ENCODE assay signal across 18 mouse cellular contexts in genomic region chr3:133624079-133624875, GRCm38 (mm10).
A peak's percentile ranks its signal among the peaks of the same experiment; 100 is the strongest.
DNase-seq lines count a peak whose midpoint lies in the region; ATAC-seq and TF ChIP-seq lines count a peak whose summit lies in the region.
"Had no signal": no experiment of that assay in that cellular context is flagged by ENCODE, and none has a peak within 500 bp of the region (broad histone marks: within the 10 kb centered on the region; RNA-seq: fewer than 3 reads in every experiment).

No protein-coding gene starts in this region.

- peak; percentile 68; the same call in 1 of the 2 replicates for ATAC-seq in stomach, embryonic 15.5 days (ENCODE audit: insufficient read depth, low FRiP score, low read depth)
- no peak for ATAC-seq in stomach, postnatal 0 days (ENCODE audit: low FRiP score, low TSS enrichment)
- ATAC-seq in liver, embryonic 11.5 days (replicated peaks; ENCODE audit: low FRiP score) = peak; percentile 83
- peak; percentile 72 for ATAC-seq in liver, postnatal 0 days
- no peak for ATAC-seq in forebrain, embryonic 12.5 days (ENCODE audit: low FRiP score)
- no peak for ATAC-seq in lung, postnatal 0 days

- 48% methylated on average over 3 of the region's 3 CpGs for WGBS in stomach, embryonic 15.5 days
- 59% methylated on average over 3 of the region's 3 CpGs for WGBS in stomach, postnatal 0 days
- WGBS in liver, embryonic 11.5 days = 30% methylated on average over 3 of the region's 3 CpGs
- WGBS in liver, postnatal 0 days (ENCODE audit: insufficient replicate concordance) = 46% methylated on average over 3 of the region's 3 CpGs
- 81% methylated on average over 3 of the region's 3 CpGs for WGBS in forebrain, embryonic 12.5 days
- 61% methylated on average over 3 of the region's 3 CpGs for WGBS in lung, postnatal 0 days

- no peak overlapping the region for H3K4me3 ChIP-seq in stomach, embryonic 15.5 days (replicated peaks)
- H3K4me3 ChIP-seq in stomach, postnatal 0 days (ENCODE audit: low read depth, low read length) = no peak overlapping the region
- H3K4me3 ChIP-seq in liver, embryonic 11.5 days (ENCODE audit: low read depth, low read length) = no peak overlapping the region
- H3K4me3 ChIP-seq in liver, postnatal 0 days (ENCODE audit: low read depth, low read length) = no peak overlapping the region
- H3K4me3 ChIP-seq in forebrain, embryonic 12.5 days (replicated peaks) = no peak overlapping the region
- no peak overlapping the region for H3K4me3 ChIP-seq in lung, postnatal 0 days (ENCODE audit: low read depth, low read length)
- H3K4me3 ChIP-seq: forebrain, embryonic 10.5 days; hindbrain, embryonic 15.5 days; kidney, embryonic 15.5 days; limb, embryonic 13.5 days; midbrain, embryonic 12.5 days had no signal

- H3K27me3 ChIP-seq in stomach, embryonic 15.5 days (replicated peaks) = no peaks in the 10 kb centered on the region
- no peaks in the 10 kb centered on the region for H3K27me3 ChIP-seq in stomach, postnatal 0 days (ENCODE audit: control insufficient read depth, insufficient read depth, low read length)
- H3K27me3 ChIP-seq in liver, embryonic 11.5 days (replicated peaks; ENCODE audit: control insufficient read depth, insufficient read depth, low read length) = no peaks in the 10 kb centered on the region
- no peaks in the 10 kb centered on the region for H3K27me3 ChIP-seq in liver, postnatal 0 days (ENCODE audit: insufficient read depth, low read length)
- no peaks in the 10 kb centered on the region for H3K27me3 ChIP-seq in forebrain, embryonic 12.5 days
- H3K27me3 ChIP-seq in lung, postnatal 0 days (replicated peaks; ENCODE audit: insufficient read depth, low read length) = no peaks in the 10 kb centered on the region
- H3K27me3 ChIP-seq: hindbrain, embryonic 15.5 days; kidney, embryonic 15.5 days; limb, embryonic 13.5 days; midbrain, embryonic 12.5 days had no signal

- no peaks in the 10 kb centered on the region for H3K4me1 ChIP-seq in stomach, embryonic 15.5 days
- no peaks in the 10 kb centered on the region for H3K4me1 ChIP-seq in stomach, postnatal 0 days (replicated peaks; ENCODE audit: control insufficient read depth, insufficient read depth)
- peaks cover 21% of the 10 kb centered on the region for H3K4me1 ChIP-seq in liver, embryonic 11.5 days (replicated peaks; ENCODE audit: control insufficient read depth, insufficient read depth, low read length)
- H3K4me1 ChIP-seq in liver, postnatal 0 days (ENCODE audit: insufficient read depth) = peaks cover 12% of the 10 kb centered on the region; the same call in 1 of the 2 replicates
- H3K4me1 ChIP-seq in forebrain, embryonic 12.5 days = no peaks in the 10 kb centered on the region
- H3K4me1 ChIP-seq in lung, postnatal 0 days (ENCODE audit: insufficient read depth, low read depth, low read length) = no peaks in the 10 kb centered on the region
- H3K4me1 ChIP-seq: forebrain, embryonic 10.5 days; hindbrain, embryonic 15.5 days; kidney, embryonic 15.5 days; limb, embryonic 13.5 days; midbrain, embryonic 12.5 days had no signal

- H3K9me3 ChIP-seq in stomach, embryonic 15.5 days = no peaks in the 10 kb centered on the region
- no peaks in the 10 kb centered on the region for H3K9me3 ChIP-seq in stomach, postnatal 0 days (ENCODE audit: control insufficient read depth, low read length)
- no peaks in the 10 kb centered on the region for H3K9me3 ChIP-seq in liver, embryonic 11.5 days (ENCODE audit: control insufficient read depth, low read length)
- H3K9me3 ChIP-seq in liver, postnatal 0 days (ENCODE audit: low read length) = no peaks in the 10 kb centered on the region
- H3K9me3 ChIP-seq in forebrain, embryonic 12.5 days = no peaks in the 10 kb centered on the region
- no peaks in the 10 kb centered on the region for H3K9me3 ChIP-seq in lung, postnatal 0 days (ENCODE audit: low read length)
- H3K9me3 ChIP-seq: forebrain, embryonic 10.5 days; hindbrain, embryonic 15.5 days; kidney, embryonic 15.5 days; limb, embryonic 13.5 days; midbrain, embryonic 12.5 days had no signal

- H3K36me3 ChIP-seq in stomach, embryonic 15.5 days = no peaks in the 10 kb centered on the region
- no peaks in the 10 kb centered on the region for H3K36me3 ChIP-seq in stomach, postnatal 0 days (ENCODE audit: control insufficient read depth, insufficient read depth, low read length)
- no peaks in the 10 kb centered on the region for H3K36me3 ChIP-seq in liver, embryonic 11.5 days (ENCODE audit: control insufficient read depth, insufficient read depth, low read length)
- no peaks in the 10 kb centered on the region for H3K36me3 ChIP-seq in liver, postnatal 0 days (replicated peaks; ENCODE audit: insufficient read depth, low read length)
- H3K36me3 ChIP-seq in forebrain, embryonic 12.5 days (replicated peaks) = no peaks in the 10 kb centered on the region
- H3K36me3 ChIP-seq in lung, postnatal 0 days (ENCODE audit: insufficient read depth, low read length) = no peaks in the 10 kb centered on the region
- H3K36me3 ChIP-seq: forebrain, embryonic 10.5 days; hindbrain, embryonic 15.5 days; kidney, embryonic 15.5 days; limb, embryonic 13.5 days; midbrain, embryonic 12.5 days had no signal

- H3K4me2 ChIP-seq in stomach, embryonic 15.5 days = no peak overlapping the region
- H3K4me2 ChIP-seq in stomach, postnatal 0 days (replicated peaks; ENCODE audit: low read depth) = no peak overlapping the region
- peak overlapping the region; percentile 19 for H3K4me2 ChIP-seq in liver, embryonic 11.5 days
- H3K4me2 ChIP-seq in liver, postnatal 0 days (ENCODE audit: low read depth, low read length) = no peak overlapping the region
- no peak overlapping the region for H3K4me2 ChIP-seq in forebrain, embryonic 12.5 days
- no peak overlapping the region for H3K4me2 ChIP-seq in lung, postnatal 0 days (replicated peaks; ENCODE audit: low read depth, low read length)
- H3K4me2 ChIP-seq: hindbrain, embryonic 15.5 days; kidney, embryonic 15.5 days; limb, embryonic 13.5 days; lung, embryonic 14.5 days; midbrain, embryonic 12.5 days had no signal

- DNase-seq in stomach, postnatal 0 days (ENCODE audit: low spot score) = no peak
- DNase-seq in liver, embryonic 11.5 days (ENCODE audit: low spot score) = no peak
- no peak for DNase-seq in liver, postnatal 0 days
- DNase-seq in natural killer cell, adult 2 months (ENCODE audit: low spot score in 2 of 2) = no peak
- no peak for DNase-seq in lung, postnatal 0 days (ENCODE audit: low spot score)
- DNase-seq: cerebellum, adult 9-11 months; kidney, postnatal 36 days; lung, postnatal 4 days; thymus, adult 2 months; thymus, postnatal 4 days had no signal

- TF ChIP-seq CTCF in stomach, postnatal 0 days (IDR thresholded peaks at IDR 0.05; ENCODE audit: low read depth) = no peak
- TF ChIP-seq CTCF in liver, postnatal 0 days (IDR thresholded peaks at IDR 0.05; ENCODE audit: low read depth) = no peak
- no peak for TF ChIP-seq CTCF in lung, postnatal 0 days (IDR thresholded peaks at IDR 0.05)

- no peak for TF ChIP-seq EP300 in stomach, postnatal 0 days (optimal IDR thresholded peaks at IDR 0.05)
- peak; percentile 83 for TF ChIP-seq EP300 in liver, postnatal 0 days (IDR thresholded peaks at IDR 0.05; ENCODE audit: low read depth)
- no peak for TF ChIP-seq EP300 in lung, postnatal 0 days (IDR thresholded peaks at IDR 0.05)

- no peak overlapping the region for H3K27ac ChIP-seq in stomach, embryonic 15.5 days
- no peak overlapping the region for H3K27ac ChIP-seq in stomach, postnatal 0 days (replicated peaks)
- peak overlapping the region; percentile 96 for H3K27ac ChIP-seq in liver, embryonic 11.5 days (ENCODE audit: low read depth, low read length)
- H3K27ac ChIP-seq in liver, postnatal 0 days (ENCODE audit: low read depth) = no peak overlapping the region
- no peak overlapping the region for H3K27ac ChIP-seq in forebrain, embryonic 12.5 days
- H3K27ac ChIP-seq in lung, postnatal 0 days (ENCODE audit: low read length) = no peak overlapping the region
- H3K27ac ChIP-seq: forebrain, embryonic 10.5 days; hindbrain, embryonic 15.5 days; kidney, embryonic 15.5 days; limb, embryonic 13.5 days; midbrain, embryonic 12.5 days had no signal

- H3K9ac ChIP-seq in stomach, embryonic 15.5 days = no peak overlapping the region
- no peak overlapping the region for H3K9ac ChIP-seq in stomach, postnatal 0 days (ENCODE audit: low read length)
- H3K9ac ChIP-seq in liver, embryonic 11.5 days (ENCODE audit: low read depth, low read length) = no peak overlapping the region
- no peak overlapping the region for H3K9ac ChIP-seq in liver, postnatal 0 days (replicated peaks)
- no peak overlapping the region for H3K9ac ChIP-seq in forebrain, embryonic 12.5 days
- no peak overlapping the region for H3K9ac ChIP-seq in lung, postnatal 0 days (replicated peaks; ENCODE audit: low read depth)
- H3K9ac ChIP-seq: hindbrain, embryonic 15.5 days; kidney, embryonic 15.5 days; limb, embryonic 13.5 days; lung, embryonic 14.5 days; midbrain, embryonic 12.5 days had no signal

Comparison
In these comparisons a context has a peak if more than half of its experiments do, and no peak if none do; other contexts are left out.
1. ATAC-seq: peak in stomach, embryonic 15.5 days (single experiment), liver, embryonic 11.5 days (single experiment) and liver, postnatal 0 days (single experiment); none in stomach, postnatal 0 days (single experiment), forebrain, embryonic 12.5 days (single experiment) and lung, postnatal 0 days (single experiment).